Mouse (Mus musculus): ENCODE measurements around the gene Ttc9c.

Gene Ttc9c

DNA sequence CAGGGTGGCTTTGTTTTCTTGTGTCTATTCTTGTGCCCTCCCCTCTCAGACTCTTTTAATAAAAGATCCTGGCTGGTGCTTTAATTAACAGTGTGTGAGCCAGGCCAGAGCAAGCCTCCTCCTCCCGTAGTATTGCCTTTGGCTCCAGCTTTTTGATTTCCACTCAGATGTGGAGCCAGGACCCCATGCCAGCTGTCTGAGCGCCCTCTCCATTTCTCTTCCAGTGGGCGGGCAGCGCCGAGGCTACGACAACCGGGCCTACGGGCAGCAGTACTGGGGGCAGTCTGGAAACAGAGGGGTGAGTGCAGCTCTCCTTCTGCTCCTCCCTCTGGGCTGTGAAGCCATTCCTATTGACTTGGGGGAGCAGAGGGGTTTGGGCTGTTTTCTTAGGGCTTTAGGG lies 11.5 kb upstream of the Ttc9c start:
- no peak for DNase-seq (ENCODE audit: low read depth, low spot score)

DNA sequence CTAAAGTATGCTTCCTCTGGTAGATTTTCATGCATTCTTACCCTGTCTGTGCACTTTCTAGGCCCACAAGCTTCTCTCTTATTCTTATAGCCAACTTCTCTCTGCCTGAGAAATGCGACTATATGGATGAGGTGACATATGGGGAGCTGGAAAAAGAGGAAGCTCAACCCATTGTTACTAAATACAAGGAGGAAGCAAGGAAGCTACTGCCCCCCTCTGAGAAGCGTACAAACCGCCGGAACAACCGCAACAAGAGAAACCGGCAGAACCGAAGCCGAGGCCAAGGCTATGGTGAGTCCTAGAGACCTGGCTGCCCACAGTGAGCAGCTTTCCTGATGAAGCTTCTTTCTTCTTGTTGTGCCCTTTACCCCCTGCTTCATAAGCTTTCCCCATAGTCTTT lies 10.5 kb upstream of the Ttc9c start, which contains the start of gene AC129217.1:
Gene AC129217.1, plus strand, starts transcription at position 114 of the 400 bp plus-strand sequence.
- no peak for DNase-seq (ENCODE audit: low read depth, low spot score)

DNA sequence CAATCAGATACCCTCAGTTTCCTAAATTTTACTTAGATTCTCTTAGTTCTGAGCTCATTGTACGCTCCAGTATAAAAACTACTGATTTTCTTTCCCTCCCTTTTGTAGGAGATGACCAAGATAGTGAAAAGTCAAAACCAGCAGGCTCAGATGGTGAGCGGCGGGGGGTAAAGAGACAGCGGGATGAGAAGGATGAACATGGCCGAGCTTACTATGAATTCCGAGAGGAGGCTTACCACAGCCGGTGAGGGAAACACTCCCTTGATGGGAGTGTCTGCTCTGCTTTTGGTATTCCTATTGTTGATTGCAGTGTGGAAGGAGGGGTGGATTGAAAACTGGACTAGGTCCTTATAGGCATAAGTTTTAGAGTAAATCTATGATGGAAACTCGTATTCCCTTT lies 3.6 kb upstream of the Ttc9c start:
- DNase-seq (ENCODE audit: low read depth, low spot score): no peak

DNA sequence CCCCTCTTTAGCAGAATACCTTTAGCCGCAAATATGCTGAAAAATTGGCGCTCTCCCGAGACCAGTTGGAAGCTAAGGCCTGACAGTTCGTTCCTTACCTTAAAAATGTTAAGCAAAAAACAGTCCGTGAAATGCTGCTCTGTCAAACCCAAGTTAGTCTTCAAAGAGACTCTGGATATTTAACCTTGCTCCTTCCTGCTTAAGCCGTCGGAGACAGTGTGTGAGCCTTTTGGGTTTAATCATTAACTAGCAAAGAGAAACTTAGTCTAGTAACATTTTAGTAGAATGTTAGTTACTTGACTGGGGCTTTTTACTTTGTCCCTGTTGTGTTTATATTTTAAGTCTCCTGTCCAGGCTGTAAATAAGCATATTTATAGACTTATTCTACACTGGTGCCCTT lies 2.0 kb upstream of the Ttc9c start:
- no peak for DNase-seq (ENCODE audit: low read depth, low spot score)

DNA sequence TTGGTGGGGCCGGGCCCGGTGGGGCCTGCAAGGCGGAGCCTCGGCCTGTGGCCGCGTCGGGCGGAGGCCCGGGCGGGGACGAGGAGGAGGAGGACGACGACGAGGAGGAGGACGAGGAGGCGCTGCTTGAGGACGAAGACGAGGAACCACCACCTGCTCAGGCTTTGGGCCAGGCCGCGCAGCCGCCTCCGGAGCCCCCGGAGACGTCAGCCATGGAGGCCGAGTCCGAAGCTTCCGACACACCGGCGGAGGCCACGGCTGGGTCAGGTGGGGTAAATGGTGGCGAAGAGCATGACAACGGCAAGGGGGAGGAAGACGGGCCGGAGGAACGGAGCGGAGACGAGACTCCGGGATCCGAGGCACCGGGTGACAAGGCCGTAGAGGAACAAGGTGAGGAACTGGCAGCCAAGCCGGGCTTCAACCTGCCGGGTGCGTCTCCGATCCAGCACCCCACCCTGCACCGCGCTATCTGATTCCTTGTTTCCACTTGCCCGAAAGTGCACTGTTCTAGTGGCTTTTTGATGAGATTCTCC lies 1.4 kb upstream of the Ttc9c start:
- DNase-seq (ENCODE audit: low read depth, low spot score): no peak

- DNase-seq (ENCODE audit: low read depth, low spot score): peak; percentile 98
Observed at GRCm38 (mm10) chr19:8819596-8820423, 677 bp upstream of the Ttc9c start, which contains the start of gene Hnrnpul2. TSS of gene Hnrnpul2 (plus strand) at chr19:8820010.

GRCm38 (mm10) chr19:8818301-8818798 lies 783 bp downstream of the Ttc9c start:
- no peak for DNase-seq (ENCODE audit: low read depth, low spot score)

DNA sequence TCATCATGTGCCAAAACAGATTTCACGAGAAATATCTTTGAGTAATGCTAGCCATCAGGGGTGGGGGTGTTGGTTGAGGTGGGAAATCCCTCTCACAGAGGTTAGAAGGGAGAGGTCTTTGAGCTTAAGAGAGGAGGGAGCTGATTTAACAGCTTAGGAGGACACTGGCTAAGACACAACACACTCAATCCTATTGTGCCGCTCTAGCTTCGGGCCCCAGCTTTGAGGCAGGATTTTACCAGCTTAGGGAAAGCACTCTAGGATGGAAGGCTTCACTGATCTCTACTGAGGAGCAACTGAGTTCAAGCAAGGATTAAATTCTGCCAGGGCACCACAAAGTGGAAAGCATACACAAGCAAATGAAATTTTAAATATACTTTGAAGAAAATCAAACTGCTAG lies 2.1 kb downstream of the Ttc9c start:
- DNase-seq (ENCODE audit: low read depth, low spot score): no peak

- no peak for DNase-seq (ENCODE audit: low read depth, low spot score)
Observed at GRCm38 (mm10) chr19:8815812-8816211, 3.3 kb downstream of the Ttc9c start.

DNA sequence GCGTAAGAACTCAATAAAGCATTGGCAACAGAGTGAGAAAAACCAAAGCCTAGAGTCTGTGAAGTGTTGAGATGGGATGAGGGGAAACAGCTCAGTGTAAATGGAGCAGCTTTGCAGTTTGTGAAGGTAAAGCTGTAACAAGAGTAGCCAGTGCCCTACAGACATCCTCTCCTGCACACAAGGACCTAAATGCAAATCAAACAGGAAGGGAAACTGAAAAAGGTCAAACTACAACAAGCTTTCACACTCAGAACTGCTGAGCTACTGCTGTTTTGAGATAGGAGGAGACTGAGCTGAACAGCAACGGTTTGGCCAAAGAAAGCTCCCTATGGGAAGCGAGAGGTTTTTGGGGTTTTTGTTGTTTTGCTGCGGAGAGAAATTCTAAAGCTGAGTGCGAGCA lies 12.3 kb downstream of the Ttc9c start:
- DNase-seq (ENCODE audit: low read depth, low spot score): no peak

DNA sequence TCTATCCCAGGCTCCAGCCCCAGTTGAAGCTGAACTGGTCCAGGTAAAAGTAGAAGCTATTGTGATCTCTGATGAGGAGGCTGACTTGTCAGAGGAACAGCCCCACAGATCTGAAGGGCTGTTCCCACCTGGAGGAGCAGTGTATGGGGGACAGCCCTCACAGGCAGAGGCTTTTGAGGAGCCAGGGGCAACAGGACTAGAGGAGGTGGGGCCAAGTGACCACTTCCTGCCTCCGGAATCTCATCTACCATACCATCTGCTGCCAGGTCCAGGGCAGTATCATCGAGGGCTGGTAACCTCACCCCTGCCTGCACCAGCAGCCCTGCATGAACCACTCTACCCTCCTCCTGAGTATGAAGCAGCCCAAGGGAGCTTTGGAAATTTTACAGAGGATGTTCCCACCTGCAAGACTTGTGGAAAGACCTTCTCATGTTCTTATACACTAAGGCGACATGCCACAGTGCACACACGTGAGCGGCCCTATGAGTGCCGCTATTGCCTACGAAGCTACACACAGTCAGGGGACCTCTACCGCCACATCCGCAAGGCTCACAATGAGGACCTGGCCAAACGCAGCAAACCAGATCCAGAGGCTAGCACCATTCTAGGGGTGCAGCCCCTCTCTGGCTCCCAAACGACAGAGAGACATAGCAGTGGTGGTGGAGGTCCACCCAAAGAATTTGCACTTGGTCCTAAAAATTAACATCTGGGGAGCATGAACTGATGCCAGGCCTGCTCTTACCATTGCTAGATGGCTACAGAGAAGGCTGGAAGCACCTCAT lies 15.1 kb downstream of the Ttc9c start:
- no peak for DNase-seq (ENCODE audit: low read depth, low spot score)

- no peak for DNase-seq (ENCODE audit: low read depth, low spot score)
Observed at GRCm38 (mm10) chr19:8803204-8803780, 15.8 kb downstream of the Ttc9c start.

GRCm38 (mm10) chr19:8802130-8802821 lies 16.9 kb downstream of the Ttc9c start, which contains the start of gene Zbtb3:
TSS of gene Zbtb3 (plus strand) at chr19:8802555.
- DNase-seq (ENCODE audit: low read depth, low spot score): peak; percentile 97

- no peak for DNase-seq (ENCODE audit: low read depth, low spot score)
Observed at GRCm38 (mm10) chr19:8798947-8799315, 20.2 kb downstream of the Ttc9c start.

DNA sequence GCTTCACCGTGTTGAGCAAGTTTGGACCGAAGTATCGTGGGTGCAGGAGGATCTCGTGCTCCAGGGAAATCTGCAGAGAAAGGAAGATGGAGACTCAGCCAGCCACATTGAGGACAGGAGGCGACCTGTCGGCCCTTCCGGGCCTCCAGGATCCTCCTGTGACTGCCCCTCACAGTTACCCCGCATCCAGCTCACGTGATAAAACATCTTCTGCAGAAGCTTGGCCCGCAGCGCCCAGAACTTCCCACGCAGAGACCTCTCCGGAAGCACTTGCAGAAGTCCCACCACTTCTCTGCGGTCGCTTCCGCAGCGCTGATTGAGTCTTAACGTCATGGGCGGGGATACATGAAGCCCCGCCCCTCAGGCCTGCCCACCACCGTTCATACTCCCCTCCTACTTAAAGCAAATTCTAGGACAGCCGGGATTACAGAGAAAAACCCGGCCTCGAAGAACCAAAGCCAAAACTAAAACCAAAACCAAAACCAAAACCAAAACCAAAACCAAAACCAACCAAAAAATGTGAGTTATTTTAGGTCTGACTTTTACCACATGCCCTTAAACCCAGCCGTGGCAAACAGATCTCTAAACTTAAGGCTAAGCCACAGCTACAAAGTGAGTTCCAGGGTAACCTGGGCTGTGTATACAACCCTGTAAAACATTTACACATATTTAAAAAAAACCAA lies 20.7 kb downstream of the Ttc9c start, which contains the start of gene Polr2g:
Gene Polr2g, minus strand, starts transcription at position 314 of the 683 bp plus-strand sequence.
- peak; percentile 92 for DNase-seq (ENCODE audit: low read depth, low spot score)

- DNase-seq (ENCODE audit: low read depth, low spot score): no peak
Observed at GRCm38 (mm10) chr19:8790171-8790570, 29.0 kb downstream of the Ttc9c start.

DNA sequence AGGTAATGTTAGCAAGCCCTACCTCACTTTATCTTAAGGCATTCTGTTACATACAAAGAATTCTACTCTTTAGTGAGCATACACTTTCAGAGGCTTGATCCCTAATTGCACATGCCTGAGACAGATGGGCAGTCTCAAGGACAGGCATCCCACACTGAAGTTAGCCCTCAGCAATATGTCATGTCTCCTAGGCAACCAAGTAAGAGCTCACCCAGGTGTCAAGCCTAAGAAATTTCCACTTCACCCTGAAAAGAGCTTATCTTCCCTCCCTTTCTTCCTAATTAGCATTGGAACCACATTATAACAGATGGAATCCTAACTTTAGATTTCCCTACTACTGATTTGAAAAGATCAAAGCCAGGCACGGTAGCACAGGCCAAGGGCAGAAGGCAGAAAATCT lies 30.0 kb downstream of the Ttc9c start:
- no peak for DNase-seq (ENCODE audit: low read depth, low spot score)

GRCm38 (mm10) chr19:8788521-8788920 lies 30.6 kb downstream of the Ttc9c start:
- DNase-seq (ENCODE audit: low read depth, low spot score): peak; percentile 55

- peak; percentile 94 for DNase-seq (ENCODE audit: low read depth, low spot score)
Observed at GRCm38 (mm10) chr19:8786008-8786781, 32.9 kb downstream of the Ttc9c start, which contains the start of gene Taf6l. TSS of gene Taf6l (minus strand) at chr19:8786417.

DNA sequence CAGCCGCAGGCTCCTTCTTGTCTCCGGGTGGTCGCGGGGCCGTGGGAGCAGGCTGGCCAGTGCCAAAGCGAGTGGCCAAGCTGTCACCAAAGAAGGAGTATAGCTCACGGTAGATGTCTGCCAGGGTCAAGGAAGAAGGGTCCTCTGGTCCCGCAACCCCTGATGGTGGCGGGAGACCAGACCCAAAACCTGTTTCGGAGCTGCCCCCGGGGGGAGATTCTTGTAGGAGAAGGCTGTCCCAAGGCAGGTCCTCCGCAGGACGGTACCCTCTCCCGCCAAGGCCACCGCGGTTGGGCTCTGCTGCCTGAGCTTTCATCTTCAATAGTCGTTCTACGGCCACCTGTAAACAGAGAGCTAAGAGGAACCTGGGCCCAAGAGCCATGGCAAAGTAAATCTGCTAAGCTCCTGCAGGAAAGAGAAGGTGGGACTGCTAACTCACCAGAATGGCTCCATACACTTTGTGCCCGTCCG lies 44.1 kb downstream of the Ttc9c start:
- DNase-seq (ENCODE audit: low read depth, low spot score): no peak
